Mouse (Mus musculus): Measurements from ENCODE around the gene Camsap2.

- TF ChIP-seq CTCF (IDR thresholded peaks at IDR 0.05; ENCODE audit: control insufficient read depth, insufficient read depth, low read length) (no peak), POLR2A (IDR thresholded peaks at IDR 0.05; ENCODE audit: borderline replicate concordance, control insufficient read depth, low read depth, low read length) (no peak)
Observed at GRCm38 (mm10) chr1:136253472-136253871, 92.4 kb downstream of the Camsap2 start.
